11 mouse cellular contexts compared by ENCODE assay signal in the genomic region with DNA sequence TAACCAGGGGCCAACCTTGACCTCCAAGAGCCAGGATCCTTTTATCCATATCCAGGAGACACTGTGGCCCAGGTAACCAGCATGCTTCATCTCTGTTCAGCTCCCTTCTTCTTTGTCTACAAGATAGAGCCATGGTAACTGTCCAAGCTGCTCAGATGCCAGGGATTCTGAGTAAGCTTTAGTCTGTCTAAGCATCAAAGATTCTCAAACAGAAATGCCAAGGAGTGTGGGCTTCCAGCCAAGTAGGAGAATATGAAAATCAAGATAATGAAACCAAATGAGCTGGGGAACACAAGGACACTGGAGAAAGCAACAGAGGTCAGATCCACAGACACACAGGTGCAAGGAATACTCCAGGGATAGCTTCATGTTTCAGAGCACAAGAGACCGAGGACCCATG. TPM values are rescaled to one million over a fixed set of nuclear protein-coding genes. Genes with fewer than 3 reads are reported as not detected.
A peak's percentile ranks its signal among the peaks of the same experiment; 100 is the strongest.
DNase-seq lines count a peak whose midpoint lies in the region.
"Had no signal": no experiment of that assay in that cellular context is flagged by ENCODE, and none has a peak within 500 bp of the region (broad histone marks: within the 10 kb centered on the region; RNA-seq: fewer than 3 reads in every experiment).

No protein-coding gene starts in this region.

- peak; percentile 18 for DNase-seq in lung, postnatal 10 days
- no peak for DNase-seq in lung, postnatal 4 days
- peak; percentile 79 for DNase-seq in brain, adult 2 months (ENCODE audit: low read depth, low spot score)
- peak; percentile 52 to 54 for DNase-seq in left cerebral cortex, adult 18-20 months (ENCODE audit: low spot score in 2 of 2)
- DNase-seq in kidney, postnatal 14 days: no peak
- DNase-seq in gastrocnemius, postnatal 10 days: no peak
- DNase-seq in kidney, postnatal 36 days: no peak
- DNase-seq: cerebellum, adult 9-10 months; heart, postnatal 4 days; kidney, postnatal 25 days; lung, adult 18-20 months had no signal

RNA-seq across cellular contexts. Expression of a gene that starts 45.7 kb away (rescaled TPM):
- under 1 TPM; 0.12 to 0.23 TPM for total RNA-seq in left cerebral cortex, adult 18-20 months (2021)
- under 1 TPM in 1 of 2 experiments, not detected in 1; 0.19 TPM for total RNA-seq in gastrocnemius, postnatal 10 days (2021)

Comparison
In these comparisons a context has a peak if more than half of its experiments do, and no peak if none do; other contexts are left out.
1. DNase-seq: peak in lung, postnatal 10 days (single experiment), brain, adult 2 months (single experiment) and left cerebral cortex, adult 18-20 months (2 of 2); none in lung, postnatal 4 days (0 of 2), kidney, postnatal 14 days (single experiment), gastrocnemius, postnatal 10 days (single experiment) and kidney, postnatal 36 days (0 of 2).